12 mouse cellular contexts compared by ENCODE assay signal in genomic region chr3:34638344-34638743, GRCm38 (mm10). TPM values are rescaled to one million over a fixed set of nuclear protein-coding genes. Genes with fewer than 3 reads are reported as not detected.
DNase-seq lines count a peak whose midpoint lies in the region; ATAC-seq and TF ChIP-seq lines count a peak whose summit lies in the region.
"Had no signal": no experiment of that assay in that cellular context is flagged by ENCODE, and none has a peak within 500 bp of the region (broad histone marks: within the 10 kb centered on the region; RNA-seq: fewer than 3 reads in every experiment).

No protein-coding gene starts in this region.

- H3K4me1 ChIP-seq in cortical plate, adult 2 months (ENCODE audit: control insufficient read depth, insufficient read depth, low read length): no peaks in the 10 kb centered on the region; the same call in 1 of the 2 replicates
- H3K4me1 ChIP-seq in embryonic facial prominence, embryonic 11.5 days (ENCODE audit: control insufficient read depth, insufficient read depth, low read length): peaks cover 5% of the 10 kb centered on the region; the same call in 1 of the 2 replicates
- H3K4me1 ChIP-seq in hindbrain, embryonic 11.5 days (replicated peaks; ENCODE audit: control insufficient read depth, insufficient read depth, low read length): peaks cover 6% of the 10 kb centered on the region; the same call in 1 of the 2 replicates
- no peaks in the 10 kb centered on the region for H3K4me1 ChIP-seq in midbrain, postnatal 0 days (ENCODE audit: insufficient read depth, low read length)
- peaks cover 19% of the 10 kb centered on the region for H3K4me1 ChIP-seq in kidney, embryonic 15.5 days

- intact Hi-C loops in gastrocnemius, postnatal 36 days (cut with DNase I): no loop called here

- no peaks in the 10 kb centered on the region for H3K9me3 ChIP-seq in embryonic facial prominence, embryonic 11.5 days (replicated peaks; ENCODE audit: control insufficient read depth, low read length)
- H3K9me3 ChIP-seq in hindbrain, embryonic 11.5 days (ENCODE audit: control insufficient read depth, low read length): no peaks in the 10 kb centered on the region
- H3K9me3 ChIP-seq in midbrain, postnatal 0 days (ENCODE audit: low read length): no peaks in the 10 kb centered on the region
- H3K9me3 ChIP-seq in kidney, embryonic 15.5 days (replicated peaks): no peaks in the 10 kb centered on the region
- H3K9me3 ChIP-seq: limb, embryonic 12.5 days had no signal

- H3K27me3 ChIP-seq in embryonic facial prominence, embryonic 11.5 days (ENCODE audit: control insufficient read depth, insufficient read depth, low read length): peaks cover 23% of the 10 kb centered on the region
- H3K27me3 ChIP-seq in hindbrain, embryonic 11.5 days (ENCODE audit: control insufficient read depth, insufficient read depth, low read length): peaks cover 10% of the 10 kb centered on the region; the same call in 1 of the 2 replicates
- H3K27me3 ChIP-seq in midbrain, postnatal 0 days (ENCODE audit: insufficient read depth, low read length): peaks cover 4% of the 10 kb centered on the region; the same call in 1 of the 2 replicates
- H3K27me3 ChIP-seq in kidney, embryonic 15.5 days: peaks cover 88% of the 10 kb centered on the region

- H3K9ac ChIP-seq in embryonic facial prominence, embryonic 11.5 days (replicated peaks; ENCODE audit: low read length): no peak overlapping the region
- H3K9ac ChIP-seq in hindbrain, embryonic 11.5 days (ENCODE audit: low read depth, low read length): peak overlapping the region; percentile 36; the same call in 1 of the 2 replicates
- 0 out of 2 replicates have a peak overlapping the region, but pooled peaks have one; percentile 48 for H3K9ac ChIP-seq in midbrain, postnatal 0 days (replicated peaks; ENCODE audit: low read length, poor library complexity, severe bottlenecking)
- H3K9ac ChIP-seq in kidney, embryonic 15.5 days: no peak overlapping the region
- H3K9ac ChIP-seq: limb, embryonic 12.5 days had no signal

- peak overlapping the region; percentile 66 for H3K27ac ChIP-seq in cortical plate, adult 2 months (ENCODE audit: insufficient read depth, low read length)
- no peak overlapping the region for H3K27ac ChIP-seq in embryonic facial prominence, embryonic 11.5 days (replicated peaks; ENCODE audit: low read depth, low read length)
- peak overlapping the region; percentile 61 for H3K27ac ChIP-seq in hindbrain, embryonic 11.5 days (ENCODE audit: low read depth, low read length)
- peak overlapping the region; percentile 67 for H3K27ac ChIP-seq in midbrain, postnatal 0 days (ENCODE audit: low read depth, low read length)
- H3K27ac ChIP-seq in kidney, embryonic 15.5 days: no peak overlapping the region
- H3K27ac ChIP-seq: limb, embryonic 12.5 days had no signal

- no peaks in the 10 kb centered on the region for H3K36me3 ChIP-seq in embryonic facial prominence, embryonic 11.5 days (replicated peaks; ENCODE audit: control insufficient read depth, insufficient read depth, low read depth, low read length)
- no peaks in the 10 kb centered on the region for H3K36me3 ChIP-seq in hindbrain, embryonic 11.5 days (ENCODE audit: control insufficient read depth, insufficient read depth, low read length)
- no peaks in the 10 kb centered on the region for H3K36me3 ChIP-seq in midbrain, postnatal 0 days (ENCODE audit: insufficient read depth, low read length)
- no peaks in the 10 kb centered on the region for H3K36me3 ChIP-seq in kidney, embryonic 15.5 days
- H3K36me3 ChIP-seq: limb, embryonic 12.5 days had no signal

- H3K4me3 ChIP-seq in cortical plate, adult 2 months (ENCODE audit: insufficient read depth, low read length): peak overlapping the region; percentile 50
- H3K4me3 ChIP-seq in embryonic facial prominence, embryonic 11.5 days (ENCODE audit: low read depth, low read length): no peak overlapping the region
- peak overlapping the region; percentile 12 for H3K4me3 ChIP-seq in hindbrain, embryonic 11.5 days (ENCODE audit: low read depth, low read length)
- peak overlapping the region; percentile 28 for H3K4me3 ChIP-seq in midbrain, postnatal 0 days (ENCODE audit: low read depth, low read length)
- no peak overlapping the region for H3K4me3 ChIP-seq in kidney, embryonic 15.5 days (replicated peaks)
- H3K4me3 ChIP-seq: erythroblast, embryonic 14.5 days; limb, embryonic 12.5 days had no signal

- 0 out of 2 replicates have a peak, but pooled peaks have one; percentile 17 for ATAC-seq in embryonic facial prominence, embryonic 11.5 days (replicated peaks; ENCODE audit: insufficient number of reproducible peaks, low FRiP score, low TSS enrichment, low read depth)
- ATAC-seq in hindbrain, embryonic 11.5 days (ENCODE audit: low FRiP score): peak; percentile 12; the same call in 1 of the 2 replicates
- 0 out of 2 replicates have a peak, but pooled peaks have one; percentile 5 for ATAC-seq in midbrain, postnatal 0 days (ENCODE audit: low FRiP score)
- no peak for ATAC-seq in kidney, embryonic 15.5 days (replicated peaks; ENCODE audit: low FRiP score)
- ATAC-seq: lung, postnatal 0 days had no signal

- no peak for TF ChIP-seq POLR2A in cortical plate, adult 2 months (IDR thresholded peaks at IDR 0.05; ENCODE audit: extremely low read depth, insufficient read depth, low read length)

- 6% methylated on average over 13 of the region's 13 CpGs for WGBS in embryonic facial prominence, embryonic 11.5 days
- 2% methylated on average over 13 of the region's 13 CpGs for WGBS in hindbrain, embryonic 11.5 days
- 5% methylated on average over 13 of the region's 13 CpGs for whole genome bisulfite sequencing in midbrain, postnatal 0 days
- WGBS in kidney, embryonic 15.5 days: 4% methylated on average over 13 of the region's 13 CpGs

- H3K4me2 ChIP-seq in embryonic facial prominence, embryonic 11.5 days (ENCODE audit: low read depth, low read length): no peak overlapping the region
- H3K4me2 ChIP-seq in hindbrain, embryonic 11.5 days (replicated peaks; ENCODE audit: low read depth, low read length): peak overlapping the region; percentile 31
- H3K4me2 ChIP-seq in midbrain, postnatal 0 days (ENCODE audit: low read depth, low read length, poor library complexity, severe bottlenecking): peak overlapping the region; percentile 31
- no peak overlapping the region for H3K4me2 ChIP-seq in kidney, embryonic 15.5 days
- H3K4me2 ChIP-seq: limb, embryonic 12.5 days had no signal

- no peak for TF ChIP-seq CTCF in cortical plate, adult 2 months (IDR thresholded peaks at IDR 0.05; ENCODE audit: extremely low read depth, insufficient read depth, low read length)
- TF ChIP-seq CTCF in midbrain, postnatal 0 days (IDR thresholded peaks at IDR 0.05): no peak

- no peak for DNase-seq in embryonic facial prominence, embryonic 11.5 days (ENCODE audit: low spot score)
- DNase-seq in hindbrain, embryonic 11.5 days (ENCODE audit: low spot score): peak; percentile 58
- no peak for DNase-seq in midbrain, postnatal 0 days (ENCODE audit: low spot score)
- DNase-seq in thymus, postnatal 25 days: no peak
- no peak for DNase-seq in gastrocnemius, postnatal 36 days
- DNase-seq in heart, adult 18-20 months: no peak

RNA-seq across cellular contexts. Expression of gene Sox2, which starts 11.9 kb away (rescaled TPM):
- 27.0 and 30.5 TPM in 2 replicates for polyA plus RNA-seq in cortical plate, adult 2 months (2012; rRNA removed)
- polyA plus RNA-seq in embryonic facial prominence, embryonic 11.5 days (2014; fragmentation: Nextera tagmentation; extraction: Ambion mirVana): 13.2 and 13.7 TPM in 2 replicates
- 25.1 and 36.7 TPM in 2 replicates for polyA plus RNA-seq in hindbrain, embryonic 11.5 days (2014; fragmentation: Nextera tagmentation; extraction: Ambion mirVana)
- 77.8 and 79.1 TPM in 2 replicates for total RNA-seq in midbrain, postnatal 0 days (2014; rRNA removed)
- polyA plus RNA-seq in midbrain, postnatal 0 days (2015; fragmentation: Nextera tagmentation; extraction: Ambion mirVana): 21.6 and 29.7 TPM in 2 replicates
- not detected for total RNA-seq in gastrocnemius, postnatal 36 days (2021)
- polyA plus RNA-seq in kidney, embryonic 15.5 days (2015; fragmentation: Nextera tagmentation; extraction: Ambion mirVana): 0.08 and 0.10 TPM in 2 replicates
- total RNA-seq in heart, adult 18-20 months (2021): under 1 TPM in 1 of 2 experiments, not detected in 1; 0.67 TPM
- total RNA-seq: hematopoietic stem cell, adult 5-6 weeks had no signal
- polyA plus RNA-seq: erythroblast, embryonic 14.5 days had no signal

Comparison
In these comparisons a context has a peak if more than half of its experiments do, and no peak if none do; other contexts are left out.
1. H3K27ac ChIP-seq: peak in cortical plate, adult 2 months (single experiment), hindbrain, embryonic 11.5 days (single experiment) and midbrain, postnatal 0 days (single experiment); none in embryonic facial prominence, embryonic 11.5 days (single experiment) and kidney, embryonic 15.5 days (single experiment).
2. H3K4me3 ChIP-seq: peak in cortical plate, adult 2 months (single experiment), hindbrain, embryonic 11.5 days (single experiment) and midbrain, postnatal 0 days (single experiment); none in embryonic facial prominence, embryonic 11.5 days (single experiment) and kidney, embryonic 15.5 days (single experiment).
3. H3K4me2 ChIP-seq: peak in hindbrain, embryonic 11.5 days (single experiment) and midbrain, postnatal 0 days (single experiment); none in embryonic facial prominence, embryonic 11.5 days (single experiment) and kidney, embryonic 15.5 days (single experiment).
4. H3K9ac ChIP-seq: peak in hindbrain, embryonic 11.5 days (single experiment) and midbrain, postnatal 0 days (single experiment); none in embryonic facial prominence, embryonic 11.5 days (single experiment) and kidney, embryonic 15.5 days (single experiment).
5. RNA of gene Sox2, which starts 11.9 kb away (polyA plus RNA-seq): 27.0 to 30.5 TPM in cortical plate, adult 2 months, 21.6 to 29.7 TPM in midbrain, postnatal 0 days, 25.1 to 36.7 TPM in hindbrain, embryonic 11.5 days and 13.2 to 13.7 TPM in embryonic facial prominence, embryonic 11.5 days; 0.08 to 0.10 TPM in kidney, embryonic 15.5 days; every median in the first group is over 10 times any median in the second.